Mouse (Mus musculus) liver, adult 2 months (tissue): ENCODE measurements around the gene Dph3. TPM values are rescaled to one million over a fixed set of nuclear protein-coding genes. Genes with fewer than 3 reads are reported as not detected.

Experiments used
- DNase-seq: peaks from one replicate; pipeline ENCODE4 v3.0.0-alpha.2; 2011; ENCODE audit warnings: low read depth, low spot score; ENCODE audit errors: extremely low read depth
- H3K27ac ChIP-seq: fragments of 200-500 bp; replicated peaks from 2 replicates; pipeline ENCODE4 v1.5.1; 2012; ENCODE audit warnings: low read depth, mild to moderate bottlenecking, control low read depth, inconsistent platforms, low read length; ENCODE audit not compliant: insufficient read depth
- H3K27me3 ChIP-seq: fragments of 200-500 bp; 2 replicates; pipeline ENCODE4 v1.6.1; 2012; ENCODE audit warnings: mild to moderate bottlenecking, moderate library complexity, low read length, inconsistent platforms; ENCODE audit not compliant: control insufficient read depth, insufficient read depth
- H3K36me3 ChIP-seq: fragments of 200-500 bp; 2 replicates; pipeline ENCODE4 v1.6.1; 2012; ENCODE audit warnings: low read length, inconsistent platforms; ENCODE audit not compliant: control insufficient read depth, insufficient read depth
- H3K4me1 ChIP-seq: fragments of 200-500 bp; 2 replicates; pipeline ENCODE4 v1.6.1; 2011; ENCODE audit warnings: low read length; ENCODE audit not compliant: control insufficient read depth, insufficient read depth
- H3K4me3 ChIP-seq: fragments of 200-500 bp; 2 replicates; pipeline ENCODE4 v1.5.1; 2011; ENCODE audit warnings: low read depth, mild to moderate bottlenecking, control low read depth, low read length, moderate library complexity; ENCODE audit not compliant: insufficient read depth
- H3K79me2 ChIP-seq: fragments of 200-500 bp; 2 replicates; pipeline ENCODE4 v1.6.1; 2012; ENCODE audit warnings: inconsistent platforms, mild to moderate bottlenecking, low read length, moderate library complexity; ENCODE audit not compliant: control insufficient read depth, insufficient read depth
- H3K9ac ChIP-seq: fragments of 200-500 bp; 2 replicates; pipeline ENCODE4 v1.6.1; 2012; ENCODE audit warnings: low read depth, mild to moderate bottlenecking, control low read depth, inconsistent platforms, low read length
- CTCF ChIP-seq: fragments of 200-500 bp; IDR thresholded peaks from 2 replicates; pipeline ENCODE4 v1.5.1; 2011; ENCODE audit warnings: low read depth, low read length, control low read depth
- POLR2A ChIP-seq: fragments of 200-500 bp; IDR thresholded peaks from 2 replicates; pipeline ENCODE4 v1.6.1; 2011; ENCODE audit warnings: low read length, control low read depth; ENCODE audit not compliant: insufficient read depth; ENCODE audit errors: extremely low read depth
- WGBS: fragments of 180-500 bp; shearing (Covaris S2); methylation state at CpG from one replicate; pipeline ENCODE4 v1.1.7; 2018; 5-methylcytosine and 5-hydroxymethylcytosine counted together
- polyA plus RNA-seq: library from polyadenylated mRNA; depleted of rRNA; stranded (reverse); fragments of >200 nt; gene quantifications from 2 replicates; pipeline ENCODE4 v1.2.3, GENCODE M21; 2012
- total RNA-seq: library from RNA; depleted of rRNA; stranded (reverse); fragments of >200 nt; gene quantifications from 2 replicates; pipeline ENCODE4 v1.2.3, GENCODE M21; 2014

Gene Dph3
- total and polyA plus RNA-seq, 2 experiments: 15.1 to 16.2 TPM

DNA sequence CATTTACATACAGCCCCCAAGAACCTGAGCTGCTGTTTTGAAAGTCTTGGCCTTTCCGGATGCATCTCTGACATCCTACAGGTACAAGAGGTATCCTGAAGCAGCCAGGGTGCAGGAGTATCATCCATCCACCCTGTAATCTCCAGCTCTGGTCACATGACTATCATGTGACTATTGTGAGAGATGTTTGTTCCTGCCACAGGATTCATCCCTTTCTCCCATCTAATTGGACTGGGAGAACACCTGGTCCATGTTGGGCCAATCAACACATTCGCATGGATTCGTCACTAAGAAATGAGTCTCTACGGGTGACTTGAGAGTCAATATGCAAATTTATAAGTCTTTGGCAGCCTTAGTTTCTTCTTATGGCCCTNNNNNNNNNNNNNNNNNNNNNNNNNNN is 24.1 kb downstream of the Dph3 start:
- Histone ChIP-seq H3K79me2 (no peaks in the 10 kb centered on the region), H3K27me3 (no peaks in the 10 kb centered on the region), H3K4me1 (no peaks in the 10 kb centered on the region), H3K36me3 (no peaks in the 10 kb centered on the region), H3K9ac (no peak overlapping the region), H3K27ac (no peak overlapping the region), H3K4me3 (no peak overlapping the region)
- 94% methylated on average over 4 of the region's 4 CpGs for WGBS
- TF ChIP-seq POLR2A: no peak
- no peak for DNase-seq

DNA sequence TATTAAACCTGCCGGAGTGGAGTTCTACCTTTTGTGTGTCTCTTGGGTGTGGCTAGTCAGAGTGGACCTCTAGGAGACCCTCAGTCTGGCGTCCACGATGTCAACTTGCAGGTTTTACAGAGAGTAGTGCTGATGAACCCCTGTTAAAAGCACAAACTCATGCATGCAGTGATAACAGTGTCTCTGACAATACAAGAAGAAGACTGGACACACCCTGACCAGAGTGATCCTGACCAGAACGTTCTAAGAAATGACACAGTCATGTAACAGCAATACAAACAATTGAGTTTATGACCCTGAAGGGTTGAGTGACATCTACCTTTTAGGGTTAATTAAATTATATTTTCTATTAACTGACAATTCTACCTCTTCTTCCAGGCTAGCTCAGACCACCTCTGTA is 27.9 kb downstream of the Dph3 start:
- Histone ChIP-seq H3K79me2 (no peaks in the 10 kb centered on the region), H3K9ac (no peak overlapping the region), H3K27me3 (no peaks in the 10 kb centered on the region), H3K36me3 (no peaks in the 10 kb centered on the region), H3K4me1 (peaks cover 4% of the 10 kb centered on the region), H3K27ac (no peak overlapping the region), H3K4me3 (no peak overlapping the region)
- no peak for DNase-seq
- no peak for TF ChIP-seq CTCF
- TF ChIP-seq POLR2A: no peak
- WGBS: 83% methylated on average over 4 of the region's 4 CpGs

DNA sequence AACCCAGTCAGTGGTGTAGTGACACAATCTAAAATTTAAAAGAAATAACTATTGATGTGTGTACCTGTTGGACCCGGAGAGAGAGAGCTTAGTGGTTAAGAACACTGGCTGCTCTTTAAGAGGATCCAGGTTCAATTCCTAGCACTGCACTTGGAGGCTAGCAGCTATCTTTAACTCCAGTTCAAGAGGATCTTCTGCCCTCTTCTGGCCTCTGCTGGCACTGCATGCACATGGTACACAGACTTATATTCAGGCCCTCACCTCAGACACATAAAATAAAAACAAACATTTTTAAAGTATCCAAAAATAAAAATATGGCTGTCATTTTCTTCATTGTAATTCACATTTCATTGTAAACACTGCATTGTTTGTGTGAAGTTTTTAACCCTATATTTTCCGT is 28.9 kb downstream of the Dph3 start:
- Histone ChIP-seq H3K4me1 (peaks cover 4% of the 10 kb centered on the region), H3K9ac (no peak overlapping the region), H3K27ac (no peak overlapping the region), H3K79me2 (no peaks in the 10 kb centered on the region), H3K36me3 (no peaks in the 10 kb centered on the region), H3K4me3 (no peak overlapping the region), H3K27me3 (no peaks in the 10 kb centered on the region)
- 99% methylated on average over 2 of the region's 2 CpGs for WGBS
- TF ChIP-seq POLR2A (no peak), CTCF (0 out of 2 replicates have a peak, but pooled peaks have one; percentile 21)
- no peak for DNase-seq

DNA sequence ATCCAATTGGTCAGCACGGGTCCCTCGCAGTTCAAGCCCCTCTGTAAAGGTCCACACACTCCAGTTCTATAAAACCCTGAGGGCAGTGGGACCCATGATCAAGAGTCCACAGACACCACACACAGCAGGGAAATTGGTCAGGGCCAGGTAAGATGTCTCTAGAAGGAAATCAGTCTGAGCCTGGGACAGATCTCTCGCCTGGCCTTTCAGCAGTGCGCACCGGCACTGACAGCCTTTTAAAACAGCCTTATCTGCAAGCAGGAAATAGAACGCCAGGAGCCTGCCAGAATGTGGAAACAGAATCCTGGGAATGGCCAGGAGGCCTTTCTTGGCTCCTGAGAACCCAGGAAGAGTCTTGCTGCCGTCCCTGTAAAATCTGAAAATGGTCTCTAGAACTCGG is 29.7 kb downstream of the Dph3 start:
- Histone ChIP-seq H3K79me2 (no peaks in the 10 kb centered on the region), H3K36me3 (no peaks in the 10 kb centered on the region), H3K27ac (no peak overlapping the region), H3K27me3 (no peaks in the 10 kb centered on the region), H3K9ac (no peak overlapping the region), H3K4me3 (no peak overlapping the region), H3K4me1 (peaks cover 4% of the 10 kb centered on the region)
- TF ChIP-seq CTCF (no peak), POLR2A (no peak)
- no peak for DNase-seq
- 57% methylated on average over 8 of the region's 8 CpGs for WGBS

DNA sequence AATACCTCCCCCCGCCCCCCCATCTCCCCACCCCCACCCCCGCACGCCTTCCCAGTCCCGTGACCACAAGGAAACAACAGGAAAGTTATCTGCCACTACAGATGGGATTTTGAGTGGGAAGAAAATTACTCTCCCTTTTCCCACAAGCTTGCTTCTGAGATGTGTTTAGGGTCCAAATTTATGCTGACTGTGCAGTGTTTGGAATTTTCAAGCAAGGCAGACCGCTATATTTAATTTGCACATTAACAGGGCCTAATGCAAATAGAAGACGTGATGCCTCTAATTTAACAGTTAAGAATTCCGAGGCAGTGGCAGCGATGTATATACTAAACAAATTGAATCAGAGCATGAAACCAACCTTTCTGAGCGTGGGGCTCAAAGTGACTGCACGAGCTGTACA is 30.7 kb downstream of the Dph3 start:
- no peak overlapping the region for H3K27ac ChIP-seq
- no peaks in the 10 kb centered on the region for H3K36me3 ChIP-seq
- no peak for DNase-seq
- no peak for TF ChIP-seq CTCF
- no peak for TF ChIP-seq POLR2A
- H3K4me1 ChIP-seq: peaks cover 4% of the 10 kb centered on the region
- H3K79me2 ChIP-seq: no peaks in the 10 kb centered on the region
- no peak overlapping the region for H3K4me3 ChIP-seq
- H3K27me3 ChIP-seq: no peaks in the 10 kb centered on the region
- WGBS: 74% methylated on average over 10 of the region's 10 CpGs
- no peak overlapping the region for H3K9ac ChIP-seq

DNA sequence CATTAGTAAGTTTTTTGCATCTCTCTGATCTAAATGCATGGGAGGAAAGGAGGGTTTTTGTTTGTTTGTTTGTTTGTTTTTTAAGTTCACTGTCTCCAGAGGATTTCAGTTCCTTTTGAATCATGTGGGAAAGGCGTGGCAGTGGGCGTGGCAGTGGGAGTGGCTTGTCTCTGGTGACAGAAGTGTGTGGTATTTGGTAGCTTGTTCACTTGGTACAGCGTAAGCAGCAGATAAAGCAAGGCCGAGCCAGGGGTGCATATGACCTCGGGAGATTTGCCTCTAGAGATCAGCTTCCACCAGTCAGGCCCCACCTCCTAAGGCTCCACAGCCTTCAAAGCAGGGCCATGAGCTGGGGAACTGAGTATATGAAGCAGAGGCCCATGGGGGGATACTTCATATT is 31.6 kb downstream of the Dph3 start:
- Histone ChIP-seq H3K4me3 (no peak overlapping the region), H3K9ac (no peak overlapping the region), H3K27ac (no peak overlapping the region), H3K4me1 (peaks cover 4% of the 10 kb centered on the region), H3K36me3 (no peaks in the 10 kb centered on the region), H3K27me3 (no peaks in the 10 kb centered on the region), H3K79me2 (no peaks in the 10 kb centered on the region)
- 82% methylated on average over 5 of the region's 5 CpGs for WGBS
- TF ChIP-seq CTCF (no peak), POLR2A (no peak)
- no peak for DNase-seq
